Mouse (Mus musculus) hematopoietic stem cell, adult 5-6 weeks (primary cell): ENCODE data around the gene Srp68. TPM values are rescaled to one million over a fixed set of nuclear protein-coding genes. Genes with fewer than 3 reads are reported as not detected.

ENCODE experiments used
- ATAC-seq, 2 experiments: fragments of 125-278 bp in 1 of 2; replicated peaks in 1 of 2; 2 replicates each; pipeline ENCODE4 v1.8.0; 2016 to 2017; ENCODE audit warnings: inconsistent platforms in 2 of 2, mild to moderate bottlenecking in 2 of 2, moderate number of reproducible peaks in 2 of 2, low read depth in 1 of 2, moderate TSS enrichment in 1 of 2; ENCODE audit not compliant: low FRiP score in 2 of 2, poor library complexity in 2 of 2, severe bottlenecking in 2 of 2, insufficient read depth in 1 of 2, low TSS enrichment in 1 of 2
- total RNA-seq: library from RNA; stranded (forward); fragments of 172-1452, 232-1000 nt; gene quantifications from 2 replicates; pipeline ENCODE4 v1.2.3, GENCODE M21; 2017

Srp68 gene
- total RNA-seq, 1 experiment from 2014 or later, result 43.6 TPM

GRCm38 (mm10) chr11:116197584-116197906 is 76.5 kb downstream of the Srp68 start:
- no peak for ATAC-seq

GRCm38 (mm10) chr11:116196866-116197583 is 77.0 kb downstream of the Srp68 start:
- no peak for ATAC-seq

- ATAC-seq, result no peak
These were observed 77.7 kb downstream of the Srp68 start for GRCm38 (mm10) chr11:116196336-116196735.

GRCm38 (mm10) chr11:116195252-116195651 is 78.8 kb downstream of the Srp68 start:
- peak; percentile 30 to 37; a peak in 3 of 4 replicates for ATAC-seq

Other genes starting within 250 kb of the Srp68 start
- 997 and 1,138 TPM in 2 replicates for gene H3f3b, start 246.3 kb downstream of the Srp68 start, total RNA-seq
- gene Unk, start 243.9 kb downstream of the Srp68 start, total RNA-seq, result 19.1 and 19.9 TPM in 2 replicates
- 33.5 and 42.0 TPM in 2 replicates for gene Unc13d, start 196.3 kb downstream of the Srp68 start, total RNA-seq
- 38.6 and 44.8 TPM in 2 replicates for gene Wbp2, start 187.2 kb downstream of the Srp68 start, total RNA-seq
- 18.2 and 21.3 TPM in 2 replicates for gene Trim47, start 147.0 kb downstream of the Srp68 start, total RNA-seq
- gene Trim65, start 143.1 kb downstream of the Srp68 start, total RNA-seq, result 9.1 TPM in 2 replicates
- gene Mrpl38, start 135.3 kb downstream of the Srp68 start, total RNA-seq, result 17.8 and 19.8 TPM in 2 replicates
- gene Fbf1, start 106.1 kb downstream of the Srp68 start, total RNA-seq, result 17.6 and 46.2 TPM in 2 replicates
- gene Ten1, start 75.4 kb downstream of the Srp68 start, total RNA-seq, result 12.3 and 22.2 TPM in 2 replicates
- 43.2 and 45.2 TPM in 2 replicates for gene Acox1, start 75.2 kb downstream of the Srp68 start, total RNA-seq
- gene Evpl, start 36.1 kb downstream of the Srp68 start, total RNA-seq, result 2.4 and 2.9 TPM in 2 replicates
- 0.31 TPM in 1 of 2 replicates, not detected in the other for gene Galr2, start 6.7 kb upstream of the Srp68 start, total RNA-seq
- 20.4 and 25.8 TPM in 2 replicates for gene Exoc7, start 33.0 kb upstream of the Srp68 start, total RNA-seq
- 0.38 TPM in 1 of 2 replicates, not detected in the other for gene Foxj1, start 61.2 kb upstream of the Srp68 start, total RNA-seq
- gene Rnf157, start 138.8 kb upstream of the Srp68 start, total RNA-seq, result 9.2 and 19.4 TPM in 2 replicates
- gene Ubald2, start 159.9 kb upstream of the Srp68 start, total RNA-seq, result 51.5 and 101 TPM in 2 replicates
- gene Qrich2, start 192.0 kb upstream of the Srp68 start, total RNA-seq, result not detected in 2 replicates
- gene Prpsap1, start 220.0 kb upstream of the Srp68 start, total RNA-seq, result 29.8 and 51.3 TPM in 2 replicates